Mouse (Mus musculus): ENCODE data around the gene Ncoa4. TPM values are rescaled to one million over a fixed set of nuclear protein-coding genes. Genes with fewer than 3 reads are reported as not detected.
"Not testable (repeated sequence)": the region's sequence is repeated elsewhere in the genome, so short reads cannot be mapped to it uniquely, and the experiment has no call there.

The Ncoa4 gene
- polyA plus RNA-seq (2015; fragmentation: Nextera tagmentation; extraction: Ambion mirVana) = 126 and 141 TPM in 2 replicates

DNA sequence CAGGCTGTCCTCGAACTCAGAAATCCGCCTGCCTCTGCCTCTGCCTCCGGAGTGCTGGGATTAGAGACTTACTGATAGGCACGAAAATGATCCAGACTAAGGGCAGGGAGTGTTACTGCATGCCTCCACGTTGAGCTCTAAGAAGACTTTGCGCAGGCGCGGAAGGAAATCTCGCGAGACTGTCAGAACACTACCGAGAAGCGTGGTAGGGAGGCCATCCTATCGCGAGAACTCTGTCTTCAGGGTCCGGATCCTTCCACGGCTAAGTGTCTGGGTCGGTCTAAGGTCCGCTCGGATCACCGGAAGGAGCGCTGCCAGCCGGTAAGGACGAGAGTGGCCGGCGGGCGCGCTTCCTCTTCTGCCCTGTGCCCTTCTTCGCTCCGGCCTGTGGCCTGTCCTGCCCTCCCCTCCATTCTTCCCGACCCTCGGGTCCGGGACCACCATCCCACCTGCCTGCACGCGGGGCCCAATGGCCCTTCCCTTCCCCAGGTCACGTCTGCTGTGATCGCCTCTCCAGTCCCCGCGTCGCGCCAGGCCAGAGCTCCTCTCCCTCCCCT, at the start of gene Ncoa4:
Gene Ncoa4, plus strand, starts transcription at position 176 of the 557 bp plus-strand sequence.
- peak within 1 kb of the TSS; percentile 89 for H3K4me3 ChIP-seq (ENCODE audit: low read depth, low read length)
- peak within 1 kb of the TSS; percentile 79 for H3K4me2 ChIP-seq (ENCODE audit: low read depth, low read length)
- no peaks in the 10 kb centered on the region for H3K27me3 ChIP-seq (ENCODE audit: insufficient read depth, low read length)
- DNase-seq (peak; percentile 99), ATAC-seq (peak; percentile 95)
- 0 out of 2 replicates have a peak, but pooled peaks cover 3% of the 10 kb centered on the region for H3K36me3 ChIP-seq (replicated peaks; ENCODE audit: insufficient read depth, low read length)
- TF ChIP-seq CTCF (IDR thresholded peaks at IDR 0.05; ENCODE audit: low read depth) = peak; percentile 0; the same call in 1 of the 2 replicates
- peak; percentile 80 for TF ChIP-seq EP300 (IDR thresholded peaks at IDR 0.05; ENCODE audit: low read depth)
- H3K27ac ChIP-seq (ENCODE audit: low read depth) = peak within 1 kb of the TSS; percentile 99
- peak within 1 kb of the TSS; percentile 99 for H3K9ac ChIP-seq (replicated peaks)
- H3K9me3 ChIP-seq (ENCODE audit: low read length) = no peaks in the 10 kb centered on the region
- peaks cover 44% of the 10 kb centered on the region for H3K4me1 ChIP-seq (ENCODE audit: insufficient read depth)
- under 1% methylated on average over 39 of the region's 40 CpGs for WGBS (ENCODE audit: insufficient replicate concordance)

GRCm38 (mm10) chr14:32112124-32112523, 47.5 kb upstream of the Ncoa4 start:
- H3K4me3 ChIP-seq (ENCODE audit: low read depth, low read length); ATAC-seq; H3K4me2 ChIP-seq (ENCODE audit: low read depth, low read length); H3K4me1 ChIP-seq (ENCODE audit: insufficient read depth); DNase-seq; H3K9me3 ChIP-seq (ENCODE audit: low read length); H3K9ac ChIP-seq (replicated peaks); H3K27me3 ChIP-seq (ENCODE audit: insufficient read depth, low read length); H3K27ac ChIP-seq (ENCODE audit: low read depth); H3K36me3 ChIP-seq (replicated peaks; ENCODE audit: insufficient read depth, low read length): not testable (repeated sequence)
- 83% methylated on average over 10 of the region's 10 CpGs for WGBS (ENCODE audit: insufficient replicate concordance)

DNA sequence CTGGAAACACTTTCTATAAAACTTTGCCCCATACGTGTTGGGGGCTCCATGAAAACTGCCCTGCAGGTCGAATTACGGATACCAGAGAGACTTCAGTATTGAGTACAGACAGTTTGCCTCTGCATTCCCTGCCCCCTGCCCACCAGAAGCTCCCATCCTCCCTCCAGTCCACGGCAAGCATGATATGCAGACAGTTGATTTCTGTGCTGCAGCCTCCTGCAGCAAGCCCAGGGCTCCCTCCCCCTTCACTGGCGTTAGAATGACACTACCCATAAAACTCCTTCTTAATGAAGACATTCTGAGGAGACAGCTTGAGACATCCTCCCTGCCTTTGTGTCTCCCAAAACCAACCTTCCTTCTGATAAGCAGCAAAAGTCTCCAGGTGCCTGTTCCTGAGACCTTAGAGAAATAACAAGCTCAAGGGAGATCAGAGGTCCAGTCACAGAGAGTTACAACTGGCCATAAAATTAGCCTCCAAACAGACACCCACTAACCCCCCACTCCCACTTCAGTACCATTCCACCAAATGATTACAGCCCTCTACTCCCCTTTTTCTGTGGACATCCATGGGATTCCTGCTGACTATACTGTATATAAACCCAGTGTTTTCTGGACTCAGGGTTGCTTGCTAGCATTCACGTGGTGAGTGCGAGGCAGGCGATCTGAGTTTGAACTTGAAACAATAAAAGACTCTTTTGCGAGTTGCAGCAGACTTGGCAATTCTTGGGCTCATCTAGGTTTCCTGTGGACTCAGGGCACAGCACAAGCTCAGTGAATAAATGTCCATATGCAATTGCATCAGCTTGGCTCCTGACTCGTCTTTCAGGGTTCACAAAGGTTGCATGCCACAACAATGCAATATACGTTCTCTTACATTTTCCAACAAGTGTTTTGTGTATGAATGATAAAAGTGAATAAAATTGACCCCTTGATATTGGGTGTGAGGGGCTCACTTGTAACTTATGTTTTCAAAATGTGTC, 38.4 kb upstream of the Ncoa4 start:
- 71% methylated on average over 11 of the region's 11 CpGs for WGBS (ENCODE audit: insufficient replicate concordance)
- H3K27ac ChIP-seq (ENCODE audit: low read depth) = no peak overlapping the region
- ATAC-seq = peak; percentile 74

GRCm38 (mm10) chr14:32121920-32122315, 37.7 kb upstream of the Ncoa4 start:
- H3K27me3 ChIP-seq (ENCODE audit: insufficient read depth, low read length) = no peaks in the 10 kb centered on the region
- no peaks in the 10 kb centered on the region for H3K36me3 ChIP-seq (replicated peaks; ENCODE audit: insufficient read depth, low read length)
- DNase-seq = peak; percentile 71
- H3K9ac ChIP-seq (replicated peaks) = no peak overlapping the region
- no peak overlapping the region for H3K4me2 ChIP-seq (ENCODE audit: low read depth, low read length)
- ATAC-seq = peak; percentile 95
- H3K4me3 ChIP-seq (ENCODE audit: low read depth, low read length) = no peak overlapping the region
- TF ChIP-seq CTCF (IDR thresholded peaks at IDR 0.05; ENCODE audit: low read depth) (peak; percentile 87), EP300 (IDR thresholded peaks at IDR 0.05; ENCODE audit: low read depth) (0 out of 2 replicates have a peak, but pooled peaks have one; percentile 10)
- no peak overlapping the region for H3K27ac ChIP-seq (ENCODE audit: low read depth)
- no peaks in the 10 kb centered on the region for H3K4me1 ChIP-seq (ENCODE audit: insufficient read depth)
- WGBS (ENCODE audit: insufficient replicate concordance) = 24% methylated on average over 2 of the region's 2 CpGs
- no peaks in the 10 kb centered on the region for H3K9me3 ChIP-seq (ENCODE audit: low read length)

More for the DNA sequence above, 38.4 kb upstream of the Ncoa4 start:
- no peaks in the 10 kb centered on the region for H3K4me1 ChIP-seq (ENCODE audit: insufficient read depth)
- no peak for TF ChIP-seq CTCF (IDR thresholded peaks at IDR 0.05; ENCODE audit: low read depth)
- TF ChIP-seq EP300 (IDR thresholded peaks at IDR 0.05; ENCODE audit: low read depth) = no peak
- DNase-seq = no peak
- H3K9me3 ChIP-seq (ENCODE audit: low read length) = no peaks in the 10 kb centered on the region
- no peaks in the 10 kb centered on the region for H3K36me3 ChIP-seq (replicated peaks; ENCODE audit: insufficient read depth, low read length)
- no peak overlapping the region for H3K9ac ChIP-seq (replicated peaks)
- H3K4me2 ChIP-seq (ENCODE audit: low read depth, low read length) = no peak overlapping the region
- no peaks in the 10 kb centered on the region for H3K27me3 ChIP-seq (ENCODE audit: insufficient read depth, low read length)
- H3K4me3 ChIP-seq (ENCODE audit: low read depth, low read length) = no peak overlapping the region

GRCm38 (mm10) chr14:32124261-32124660, 35.4 kb upstream of the Ncoa4 start:
- DNase-seq = no peak
- WGBS (ENCODE audit: insufficient replicate concordance) = 75% methylated on average over 3 of the region's 3 CpGs

GRCm38 (mm10) chr14:32125256-32125655, 34.4 kb upstream of the Ncoa4 start:
- 68% methylated on average over 5 of the region's 5 CpGs for WGBS (ENCODE audit: insufficient replicate concordance)
- not testable (repeated sequence) for H3K4me3 ChIP-seq (ENCODE audit: low read depth, low read length); H3K27ac ChIP-seq (ENCODE audit: low read depth); H3K9me3 ChIP-seq (ENCODE audit: low read length); H3K36me3 ChIP-seq (replicated peaks; ENCODE audit: insufficient read depth, low read length); H3K27me3 ChIP-seq (ENCODE audit: insufficient read depth, low read length); ATAC-seq; H3K9ac ChIP-seq (replicated peaks); DNase-seq; H3K4me1 ChIP-seq (ENCODE audit: insufficient read depth); H3K4me2 ChIP-seq (ENCODE audit: low read depth, low read length)

More at GRCm38 (mm10) chr14:32124261-32124660, 35.4 kb upstream of the Ncoa4 start:
- Histone ChIP-seq H3K27ac (ENCODE audit: low read depth) (no peak overlapping the region), H3K4me1 (ENCODE audit: insufficient read depth) (no peaks in the 10 kb centered on the region), H3K9me3 (ENCODE audit: low read length) (no peaks in the 10 kb centered on the region), H3K4me2 (ENCODE audit: low read depth, low read length) (no peak overlapping the region), H3K36me3 (replicated peaks; ENCODE audit: insufficient read depth, low read length) (no peaks in the 10 kb centered on the region), H3K27me3 (ENCODE audit: insufficient read depth, low read length) (no peaks in the 10 kb centered on the region), H3K9ac (replicated peaks) (no peak overlapping the region), H3K4me3 (ENCODE audit: low read depth, low read length) (no peak overlapping the region)
- TF ChIP-seq EP300 (IDR thresholded peaks at IDR 0.05; ENCODE audit: low read depth) = no peak
- no peak for ATAC-seq
